Mouse (Mus musculus): ENCODE measurements around the gene Ugt1a9. TPM values are rescaled to one million over a fixed set of nuclear protein-coding genes. Genes with fewer than 3 reads are reported as not detected.
"Not testable (repeated sequence)": the region's sequence is repeated elsewhere in the genome, so short reads cannot be mapped to it uniquely, and the experiment has no call there.

Ugt1a9 gene
- polyA plus RNA-seq, 1 experiment from 2014 or later = 0.32 TPM

DNA sequence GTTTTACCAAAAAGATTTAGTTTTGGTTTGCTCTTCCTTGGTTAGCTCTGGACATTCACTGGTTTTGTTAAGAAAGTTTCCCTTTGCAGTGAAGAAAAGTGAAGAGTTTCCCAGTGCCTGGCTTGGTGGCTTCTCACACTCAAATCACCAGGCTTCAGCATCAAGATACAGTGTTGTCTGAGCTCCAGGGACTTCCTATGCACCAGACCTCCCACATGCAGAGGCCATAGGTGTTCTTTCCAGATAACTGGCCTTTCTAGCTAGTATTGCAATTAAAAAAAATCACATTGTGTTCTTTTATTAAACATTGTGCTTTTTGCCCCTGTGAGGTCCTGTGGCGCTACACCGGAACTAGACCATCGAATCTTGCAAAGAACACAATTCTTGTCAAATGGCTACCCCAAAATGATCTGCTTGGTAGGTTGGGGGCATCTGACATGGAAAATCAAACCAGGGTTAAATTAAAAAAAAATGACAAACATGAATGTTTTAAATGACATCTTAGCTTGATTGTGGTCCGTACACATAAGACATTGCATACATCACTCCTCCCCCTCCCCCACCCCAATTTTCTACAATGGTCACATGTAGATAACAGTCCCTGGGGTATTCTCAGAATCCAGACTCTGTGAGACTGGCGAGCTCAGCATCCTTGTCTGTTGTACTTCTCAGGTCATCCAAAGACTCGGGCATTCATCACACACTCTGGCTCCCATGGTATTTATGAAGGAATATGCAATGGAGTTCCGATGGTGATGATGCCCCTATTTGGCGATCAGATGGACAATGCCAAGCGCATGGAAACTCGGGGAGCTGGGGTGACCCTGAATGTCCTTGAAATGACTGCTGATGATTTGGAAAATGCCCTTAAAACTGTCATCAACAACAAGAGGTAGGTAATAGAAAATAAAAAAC is 145.1 kb downstream of the Ugt1a9 start:
- in situ Hi-C loops (cut with MboI; ENCODE audit: low pct_unique_long_range_greater_than_20kb) = no loop called here
- ChIA-PET POLR2A (no interaction called here), CTCF (interaction anchor here (0.9 to 2.3 kb wide), 3 partner anchors 20 to 62 kb away, joined by 3 to 6 read pairs (median 3); partner anchors contain the start of genes Hjurp and Trpm8)
- ATAC-seq (no peak), DNase-seq (ENCODE audit: low read depth, low spot score) (no peak)
- no peak for TF ChIP-seq CTCF (IDR thresholded peaks at IDR 0.05)
- H3K27me3 ChIP-seq = no peaks in the 10 kb centered on the region

DNA sequence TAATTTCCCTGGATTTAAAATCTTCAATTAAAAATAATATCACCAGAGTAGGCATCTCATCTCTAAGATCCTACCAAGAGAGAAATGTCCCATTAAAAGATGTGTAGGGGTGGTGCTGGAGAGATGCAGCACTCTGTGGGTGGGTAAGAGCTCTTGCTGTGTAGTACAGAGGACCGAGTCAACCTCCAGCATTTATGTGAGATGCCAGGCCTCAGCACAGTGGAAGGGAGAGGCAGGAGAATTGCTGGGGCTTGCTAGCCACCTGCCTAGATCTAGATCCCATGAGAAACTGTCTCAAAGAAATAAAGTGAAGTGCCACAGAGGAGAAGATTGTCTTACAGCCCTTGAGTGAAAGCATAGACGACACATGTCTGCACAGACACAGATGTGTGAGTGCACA is 146.0 kb downstream of the Ugt1a9 start:
- no peaks in the 10 kb centered on the region for H3K27me3 ChIP-seq
- no peak for TF ChIP-seq CTCF (IDR thresholded peaks at IDR 0.05)
- ChIA-PET POLR2A (no interaction called here), CTCF (interaction anchor here (2.4 kb wide), 1 partner anchor 8 kb away, joined by 5 read pairs; no protein-coding TSS in a partner anchor)
- in situ Hi-C loops (cut with MboI; ENCODE audit: low pct_unique_long_range_greater_than_20kb) = no loop called here
- ATAC-seq = no peak
- no peak for DNase-seq (ENCODE audit: low read depth, low spot score)

DNA sequence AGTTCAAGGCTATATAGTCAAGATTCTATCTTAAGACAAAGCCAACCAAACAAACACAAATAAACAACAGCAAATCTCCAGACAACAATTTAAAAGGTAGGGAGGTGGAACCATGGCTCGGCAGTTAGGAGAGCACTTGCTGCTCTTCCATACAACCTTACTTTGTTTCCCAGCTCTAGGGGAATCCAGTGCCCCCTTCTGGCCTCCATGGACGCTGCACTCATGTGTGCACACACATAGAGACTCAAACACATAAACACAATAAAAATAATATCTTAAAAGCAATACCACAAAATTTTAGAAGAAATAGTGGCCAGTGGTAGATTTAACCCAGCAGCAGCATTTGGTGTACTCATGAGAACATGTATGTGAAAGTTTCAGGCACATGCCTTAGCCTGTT is 146.5 kb downstream of the Ugt1a9 start:
- DNase-seq (ENCODE audit: low read depth, low spot score) (no peak), ATAC-seq (no peak)
- in situ Hi-C loops (cut with MboI; ENCODE audit: low pct_unique_long_range_greater_than_20kb) = no loop called here
- POLR2A ChIA-PET = interaction anchor here (0.8 kb wide), 1 partner anchor 27 kb away, joined by 3 read pairs; no protein-coding TSS in a partner anchor
- CTCF ChIA-PET = interaction anchor here (2.4 kb wide), 1 partner anchor 9 kb away, joined by 5 read pairs; no protein-coding TSS in a partner anchor
- no peaks in the 10 kb centered on the region for H3K27me3 ChIP-seq
- peak; percentile 49 for TF ChIP-seq CTCF (IDR thresholded peaks at IDR 0.05)

DNA sequence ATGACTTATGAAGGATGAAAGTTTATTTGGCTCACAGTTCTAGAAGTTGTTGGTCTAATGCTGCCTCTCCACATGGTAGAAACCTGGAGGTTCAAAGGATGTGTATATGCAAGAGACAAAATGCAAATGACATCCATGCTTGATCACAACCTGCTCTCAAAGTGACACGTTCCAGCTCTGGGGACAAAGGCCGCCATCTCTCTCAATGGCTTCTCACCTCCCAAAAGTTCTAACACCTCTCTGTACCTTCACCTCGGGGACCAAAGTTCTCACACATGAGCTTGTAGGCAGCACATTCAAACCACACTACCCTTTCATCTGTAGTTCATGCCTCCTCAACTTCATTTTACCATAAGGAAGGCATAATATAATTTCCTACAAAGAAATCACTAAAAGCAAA is 147.0 kb downstream of the Ugt1a9 start:
- in situ Hi-C loops (cut with MboI; ENCODE audit: low pct_unique_long_range_greater_than_20kb) = no loop called here
- DNase-seq (ENCODE audit: low read depth, low spot score) (no peak), ATAC-seq (no peak)
- CTCF ChIA-PET = interaction anchor here (2.4 kb wide), 1 partner anchor 9 kb away, joined by 5 read pairs; no protein-coding TSS in a partner anchor
- POLR2A ChIA-PET = interaction anchor here (0.8 kb wide), 1 partner anchor 27 kb away, joined by 3 read pairs; no protein-coding TSS in a partner anchor
- TF ChIP-seq CTCF (IDR thresholded peaks at IDR 0.05) = no peak
- no peaks in the 10 kb centered on the region for H3K27me3 ChIP-seq

DNA sequence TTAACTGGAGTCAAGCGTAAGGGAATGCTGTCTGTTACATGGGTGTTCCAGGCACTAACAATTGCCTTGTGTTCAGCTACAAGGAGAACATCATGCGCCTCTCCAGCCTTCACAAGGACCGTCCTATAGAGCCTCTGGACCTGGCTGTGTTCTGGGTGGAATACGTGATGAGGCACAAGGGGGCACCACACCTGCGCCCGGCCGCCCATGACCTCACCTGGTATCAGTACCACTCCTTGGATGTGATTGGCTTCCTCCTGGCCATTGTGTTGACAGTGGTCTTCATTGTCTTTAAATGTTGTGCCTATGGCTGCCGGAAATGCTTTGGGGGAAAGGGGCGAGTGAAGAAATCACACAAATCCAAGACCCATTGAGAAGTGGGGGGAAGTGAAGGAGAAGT is 147.5 kb downstream of the Ugt1a9 start:
- in situ Hi-C loops (cut with MboI; ENCODE audit: low pct_unique_long_range_greater_than_20kb) = no loop called here
- no peak for DNase-seq (ENCODE audit: low read depth, low spot score)
- no peak for ATAC-seq
- ChIA-PET CTCF (interaction anchor here (1.5 to 2.4 kb wide), 2 partner anchors 9 to 15 kb away, joined by 3 to 5 read pairs; no protein-coding TSS in a partner anchor), POLR2A (no interaction called here)
- H3K27me3 ChIP-seq = no peaks in the 10 kb centered on the region
- no peak for TF ChIP-seq CTCF (IDR thresholded peaks at IDR 0.05)

DNA sequence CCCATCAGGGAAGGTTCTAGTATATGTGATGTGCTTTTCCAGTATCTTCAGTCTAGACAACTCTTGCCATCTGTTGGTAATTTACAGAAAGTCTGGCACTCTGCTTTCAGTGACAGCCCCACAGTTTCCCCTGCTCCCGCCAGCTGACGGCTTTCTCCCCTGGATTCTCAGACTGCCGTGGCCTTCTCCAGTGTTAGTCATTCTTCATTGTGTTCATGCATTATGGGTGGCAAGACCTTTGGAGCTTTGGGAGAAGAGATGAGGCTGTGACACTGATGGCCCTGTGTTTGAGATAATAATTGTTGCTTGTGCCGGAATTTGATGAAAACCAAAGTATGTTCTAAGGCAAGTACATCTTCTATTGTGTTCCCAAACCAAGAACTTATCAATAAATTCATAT is 148.0 kb downstream of the Ugt1a9 start:
- ChIA-PET CTCF (interaction anchor here (1.5 to 2.4 kb wide), 3 partner anchors 10 to 18 kb away, joined by 3 to 5 read pairs (median 3); no protein-coding TSS in a partner anchor), POLR2A (no interaction called here)
- in situ Hi-C loops (cut with MboI; ENCODE audit: low pct_unique_long_range_greater_than_20kb) = no loop called here
- no peak for ATAC-seq
- H3K27me3 ChIP-seq = no peaks in the 10 kb centered on the region
- DNase-seq (ENCODE audit: low read depth, low spot score) = no peak
- TF ChIP-seq CTCF (IDR thresholded peaks at IDR 0.05) = no peak

DNA sequence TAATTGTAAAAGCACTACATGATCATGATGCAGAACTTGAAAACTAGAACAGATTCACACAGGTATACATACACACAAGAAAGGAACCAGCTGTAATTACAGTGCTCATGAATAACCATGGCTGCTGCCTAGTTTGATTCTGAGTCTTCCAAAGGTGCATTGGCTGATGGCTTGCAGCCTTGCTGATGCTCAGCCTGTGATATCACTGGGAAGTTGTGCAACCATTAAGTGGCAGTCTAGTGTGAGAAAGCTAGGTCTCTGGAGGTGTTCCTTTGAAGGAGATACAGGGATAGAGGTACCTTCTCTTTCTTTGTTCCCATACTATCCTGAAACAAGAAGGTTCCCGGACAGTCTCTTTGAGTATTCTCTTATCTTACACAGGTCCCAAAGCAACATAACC is 148.5 kb downstream of the Ugt1a9 start:
- DNase-seq (ENCODE audit: low read depth, low spot score) (no peak), ATAC-seq (no peak)
- H3K27me3 ChIP-seq = no peaks in the 10 kb centered on the region
- ChIA-PET POLR2A (interaction anchor here (0.9 kb wide), 1 partner anchor 15 kb away, joined by 3 read pairs; no protein-coding TSS in a partner anchor), CTCF (interaction anchor here (1.5 to 2.4 kb wide), 3 partner anchors 10 to 17 kb away, joined by 3 to 5 read pairs (median 3); no protein-coding TSS in a partner anchor)
- TF ChIP-seq CTCF (IDR thresholded peaks at IDR 0.05) = no peak
- in situ Hi-C loops (cut with MboI; ENCODE audit: low pct_unique_long_range_greater_than_20kb) = no loop called here

DNA sequence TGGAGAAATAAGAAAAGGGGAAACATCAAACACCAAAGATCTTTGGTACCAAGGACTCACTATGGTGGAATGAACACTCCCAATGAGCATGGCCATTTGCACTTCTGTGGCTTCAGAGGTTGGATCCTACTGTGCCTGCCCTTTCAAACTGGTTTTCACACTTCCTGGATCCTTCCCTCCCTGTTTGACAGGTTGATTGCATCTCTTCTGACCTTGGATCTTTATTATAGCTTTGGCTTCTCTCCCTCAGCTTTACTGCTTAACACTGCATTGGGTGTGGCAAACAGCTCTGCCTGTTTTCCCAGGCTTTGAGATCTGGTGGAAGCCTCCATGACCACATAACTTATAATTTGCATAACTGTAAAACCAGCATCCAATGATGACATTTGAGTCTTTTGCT is 149.7 kb downstream of the Ugt1a9 start:
- in situ Hi-C loops (cut with MboI; ENCODE audit: low pct_unique_long_range_greater_than_20kb) = no loop called here
- POLR2A ChIA-PET = no interaction called here
- H3K27me3 ChIP-seq = no peaks in the 10 kb centered on the region
- DNase-seq (ENCODE audit: low read depth, low spot score) (no peak), ATAC-seq (no peak)
- CTCF ChIA-PET = interaction anchor here (2.2 kb wide), 1 partner anchor 57 kb away, joined by 8 read pairs; the partner anchor contains the start of genes Hjurp and Trpm8
- TF ChIP-seq CTCF (IDR thresholded peaks at IDR 0.05) = no peak

DNA sequence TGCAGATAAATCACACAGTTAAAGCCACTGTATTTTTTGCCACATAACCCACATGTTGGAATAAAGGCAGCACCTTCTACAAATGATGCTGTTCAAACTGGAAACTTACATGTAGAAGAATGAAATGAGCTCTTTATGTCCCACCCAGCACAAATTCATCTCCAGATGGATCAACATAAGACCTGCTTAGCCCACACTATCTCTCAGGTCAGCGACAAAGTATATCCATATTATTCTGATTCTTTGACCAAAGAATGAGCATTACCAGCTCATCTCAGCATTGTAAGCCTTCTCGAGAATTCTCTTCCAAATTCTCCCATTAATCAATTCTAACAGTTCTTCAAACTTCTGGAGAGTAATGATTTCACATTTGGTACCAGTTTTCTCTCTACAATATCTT is 151.6 kb downstream of the Ugt1a9 start:
- H3K27me3 ChIP-seq = no peaks in the 10 kb centered on the region
- in situ Hi-C loops (cut with MboI; ENCODE audit: low pct_unique_long_range_greater_than_20kb) = no loop called here
- ChIA-PET CTCF (interaction anchor here (1.0 to 2.2 kb wide), 7 partner anchors 9 to 55 kb away, joined by 3 to 10 read pairs (median 3); partner anchors contain the start of genes Hjurp and Trpm8), POLR2A (interaction anchor here (1.6 kb wide), 1 partner anchor 13 kb away, joined by 4 read pairs; no protein-coding TSS in a partner anchor)
- no peak for TF ChIP-seq CTCF (IDR thresholded peaks at IDR 0.05)
- DNase-seq (ENCODE audit: low read depth, low spot score) = no peak
- no peak for ATAC-seq

DNA sequence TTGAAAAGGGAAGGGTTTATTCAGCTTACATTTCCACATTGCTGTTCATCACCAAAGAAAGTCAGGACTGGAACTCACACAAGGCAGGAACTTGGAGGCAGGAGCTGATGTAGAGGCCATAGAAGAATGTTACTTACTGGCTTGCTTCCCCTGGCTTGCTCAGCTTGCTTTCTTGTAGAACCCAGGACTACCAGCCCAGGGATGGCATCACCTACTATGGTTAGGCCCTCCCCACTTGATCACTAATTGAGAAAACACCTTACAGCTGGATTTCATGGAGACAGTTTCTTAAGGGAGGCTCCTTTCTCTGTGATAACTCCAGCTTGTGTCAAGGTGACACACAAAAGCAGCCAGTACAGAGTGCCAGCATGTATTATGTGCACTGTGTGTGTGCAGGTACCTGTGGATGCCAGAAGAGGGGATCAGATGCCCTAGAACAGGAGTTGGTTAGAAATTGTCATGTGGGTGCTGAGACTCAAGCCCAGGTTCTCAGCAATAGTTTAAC is 152.5 kb downstream of the Ugt1a9 start:
- ChIA-PET CTCF (interaction anchor here (1.0 to 2.0 kb wide), 6 partner anchors 8 to 28 kb away, joined by 3 to 10 read pairs (median 3); no protein-coding TSS in a partner anchor), POLR2A (interaction anchor here (1.6 kb wide), 1 partner anchor 14 kb away, joined by 4 read pairs; no protein-coding TSS in a partner anchor)
- in situ Hi-C loops (cut with MboI; ENCODE audit: low pct_unique_long_range_greater_than_20kb); H3K27me3 ChIP-seq; ATAC-seq; DNase-seq (ENCODE audit: low read depth, low spot score): not testable (repeated sequence)

All from Patski (cell line).